Mouse (Mus musculus) kidney, postnatal 25 days (tissue): ENCODE results near the gene Urm1.
"Not testable (repeated sequence)": the region's sequence is repeated elsewhere in the genome, so short reads cannot be mapped to it uniquely, and the experiment has no call there.

Experiments used
- DNase-seq, 2 experiments: peaks; one replicate each; pipeline ENCODE4 v3.0.0; 2021; ENCODE audit warnings: mixed read lengths in 2 of 2

Urm1 gene

GRCm38 (mm10) chr2:29869646-29870451 is 50.0 kb downstream of the Urm1 start:
- no peak for DNase-seq

GRCm38 (mm10) chr2:29872581-29873295 is 52.9 kb downstream of the Urm1 start:
- no peak for DNase-seq

GRCm38 (mm10) chr2:29873801-29874200 is 53.9 kb downstream of the Urm1 start:
- no peak for DNase-seq

GRCm38 (mm10) chr2:29878061-29878460 is 58.2 kb downstream of the Urm1 start:
- DNase-seq, result no peak

- no peak for DNase-seq
Observed at GRCm38 (mm10) chr2:29879191-29879590, 59.3 kb downstream of the Urm1 start.

GRCm38 (mm10) chr2:29879964-29880830 is 60.3 kb downstream of the Urm1 start:
- DNase-seq, result no peak

- DNase-seq, result not testable (repeated sequence)
Observed at GRCm38 (mm10) chr2:29886659-29887292, 66.9 kb downstream of the Urm1 start.

GRCm38 (mm10) chr2:29889066-29889944 is 69.4 kb downstream of the Urm1 start, which contains the start of gene Odf2:
Odf2 (plus strand) TSS chr2:29889221.
- DNase-seq, result peak; percentile 99 to 100

- DNase-seq, result peak; percentile 90 to 95
Observed at GRCm38 (mm10) chr2:29889991-29890833, 70.3 kb downstream of the Urm1 start.

GRCm38 (mm10) chr2:29891773-29892172 is 71.9 kb downstream of the Urm1 start:
- no peak for DNase-seq
